Mouse (Mus musculus) lung, postnatal 4 days (tissue): Measurements from ENCODE around the gene Add3.
A peak's percentile ranks its signal among the peaks of the same experiment; 100 is the strongest.
"Not testable (repeated sequence)": the region's sequence is repeated elsewhere in the genome, so short reads cannot be mapped to it uniquely, and the experiment has no call there.

ENCODE experiments used
- DNase-seq, 2 experiments: peaks; one replicate each; pipeline ENCODE4 v3.0.0; 2021

The Add3 gene

GRCm38 (mm10) chr19:53194751-53195520 is 54.7 kb downstream of the Add3 start:
- no peak for DNase-seq

- no peak for DNase-seq
Observed at GRCm38 (mm10) chr19:53196961-53197360, 56.7 kb downstream of the Add3 start.

GRCm38 (mm10) chr19:53197766-53198165 is 57.5 kb downstream of the Add3 start:
- no peak for DNase-seq

- DNase-seq, result peak; percentile 45 to 80
Observed at GRCm38 (mm10) chr19:53198706-53199572, 58.7 kb downstream of the Add3 start.

- DNase-seq, result no peak
Observed at GRCm38 (mm10) chr19:53199711-53200110, 59.5 kb downstream of the Add3 start.

GRCm38 (mm10) chr19:53202116-53202515 is 61.9 kb downstream of the Add3 start:
- DNase-seq, result no peak

- DNase-seq, result no peak
Observed at GRCm38 (mm10) chr19:53206986-53207385, 66.7 kb downstream of the Add3 start.

- DNase-seq, result no peak
Observed at GRCm38 (mm10) chr19:53208830-53209229, 68.6 kb downstream of the Add3 start.

GRCm38 (mm10) chr19:53210251-53210650 is 70.0 kb downstream of the Add3 start:
- DNase-seq, result no peak

- DNase-seq, result no peak
Observed at GRCm38 (mm10) chr19:53215352-53215751, 75.1 kb downstream of the Add3 start.

- no peak for DNase-seq
Observed at GRCm38 (mm10) chr19:53216761-53217538, 76.7 kb downstream of the Add3 start.

GRCm38 (mm10) chr19:53217837-53218236 is 77.6 kb downstream of the Add3 start:
- no peak for DNase-seq

- DNase-seq, result no peak
Observed at GRCm38 (mm10) chr19:53219305-53219704, 79.1 kb downstream of the Add3 start.

GRCm38 (mm10) chr19:53221186-53221585 is 80.9 kb downstream of the Add3 start:
- no peak for DNase-seq

- DNase-seq, result not testable (repeated sequence)
Observed at GRCm38 (mm10) chr19:53225249-53226070, 85.2 kb downstream of the Add3 start.

- no peak for DNase-seq
Observed at GRCm38 (mm10) chr19:53226651-53227050, 86.4 kb downstream of the Add3 start.

- DNase-seq, result no peak
Observed at GRCm38 (mm10) chr19:53228064-53228794, 88.0 kb downstream of the Add3 start.

GRCm38 (mm10) chr19:53230942-53231815 is 90.9 kb downstream of the Add3 start:
- DNase-seq, result no peak

- no peak for DNase-seq
Observed at GRCm38 (mm10) chr19:53233586-53233985, 93.3 kb downstream of the Add3 start.

- DNase-seq, result no peak
Observed at GRCm38 (mm10) chr19:53241806-53242205, 101.6 kb downstream of the Add3 start.
